Comparison of ENCODE assay signal across 8 mouse cellular contexts in genomic region chr16:31191818-31192217, GRCm38 (mm10). TPM values are rescaled to one million over a fixed set of nuclear protein-coding genes. Genes with fewer than 3 reads are reported as not detected.
DNase-seq lines count a peak whose midpoint lies in the region; ATAC-seq and TF ChIP-seq lines count a peak whose summit lies in the region.
"Had no signal": no experiment of that assay in that cellular context is flagged by ENCODE, and none has a peak within 500 bp of the region (broad histone marks: within the 10 kb centered on the region; RNA-seq: fewer than 3 reads in every experiment).

No protein-coding gene starts in this region.

- peaks cover 38% of the 10 kb centered on the region for H3K4me1 ChIP-seq in E14TG2a.4 (replicated peaks; ENCODE audit: low read depth, low read length)
- peaks cover 45% of the 10 kb centered on the region for H3K4me1 ChIP-seq in liver, embryonic 13.5 days (replicated peaks)
- H3K4me1 ChIP-seq in forebrain, embryonic 13.5 days: peaks cover 12% of the 10 kb centered on the region

- H3K4me3 ChIP-seq in E14TG2a.4 (replicated peaks; ENCODE audit: low read length): 0 out of 2 replicates have a peak overlapping the region, but pooled peaks have one; percentile 2
- no peak overlapping the region for H3K4me3 ChIP-seq in liver, embryonic 13.5 days (replicated peaks)
- H3K4me3 ChIP-seq in forebrain, embryonic 13.5 days: no peak overlapping the region

- no peaks in the 10 kb centered on the region for H3K9me3 ChIP-seq in E14TG2a.4 (ENCODE audit: low read length)
- no peaks in the 10 kb centered on the region for H3K9me3 ChIP-seq in liver, embryonic 13.5 days (replicated peaks)
- no peaks in the 10 kb centered on the region for H3K9me3 ChIP-seq in forebrain, embryonic 13.5 days (replicated peaks)

- no peaks in the 10 kb centered on the region for H3K27me3 ChIP-seq in E14TG2a.4 (ENCODE audit: insufficient read depth, low read length)
- H3K27me3 ChIP-seq in liver, embryonic 13.5 days: no peaks in the 10 kb centered on the region
- H3K27me3 ChIP-seq in forebrain, embryonic 13.5 days: no peaks in the 10 kb centered on the region

- no peak; the same call in 1 of the 2 replicates for ATAC-seq in liver, embryonic 13.5 days (ENCODE audit: low read depth)
- no peak for ATAC-seq in forebrain, embryonic 13.5 days
- no peak for ATAC-seq in cerebellum, adult (ENCODE audit: insufficient number of reproducible peaks, low FRiP score, low TSS enrichment)

- DNase-seq in c-Kit-positive CD71-negative TER-119-negative erythroid progenitor cells, embryonic 14.5 days (ENCODE audit: low read depth): peak; percentile 58
- no peak for DNase-seq in liver, embryonic 13.5 days
- peak; percentile 42 to 51 for DNase-seq in spleen, adult 18-20 months
- DNase-seq in ovary, postnatal 14 days (ENCODE audit: low spot score): no peak
- DNase-seq: embryo, embryonic 11 days had no signal

- 17% methylated on average over 6 of the region's 6 CpGs for WGBS in liver, embryonic 13.5 days (ENCODE audit: insufficient replicate concordance)
- WGBS in forebrain, embryonic 13.5 days: 71% methylated on average over 6 of the region's 6 CpGs

- no peak overlapping the region for H3K9ac ChIP-seq in liver, embryonic 13.5 days
- H3K9ac ChIP-seq in forebrain, embryonic 13.5 days: no peak overlapping the region

- H3K27ac ChIP-seq in liver, embryonic 13.5 days: no peak overlapping the region
- no peak overlapping the region for H3K27ac ChIP-seq in forebrain, embryonic 13.5 days

- no peak for TF ChIP-seq CTCF in E14TG2a.4 (conservative IDR thresholded peaks at IDR 0.05; ENCODE audit: low read length)

- peak overlapping the region; percentile 25; the same call in 1 of the 2 replicates for H3K4me2 ChIP-seq in liver, embryonic 13.5 days
- no peak overlapping the region for H3K4me2 ChIP-seq in forebrain, embryonic 13.5 days

- H3K36me3 ChIP-seq in E14TG2a.4 (ENCODE audit: insufficient read depth, low read length): no peaks in the 10 kb centered on the region
- H3K36me3 ChIP-seq in liver, embryonic 13.5 days: no peaks in the 10 kb centered on the region
- no peaks in the 10 kb centered on the region for H3K36me3 ChIP-seq in forebrain, embryonic 13.5 days (ENCODE audit: poor library complexity, severe bottlenecking)

RNA-seq across cellular contexts. Expression of gene Acap2, which starts 9.2 kb away (rescaled TPM):
- 5.8 and 6.7 TPM in 2 replicates for polyA plus RNA-seq in liver, embryonic 13.5 days (2015; fragmentation: Nextera tagmentation; extraction: Ambion mirVana)
- 13.9 and 14.9 TPM in 2 replicates for polyA plus RNA-seq in forebrain, embryonic 13.5 days (2015; fragmentation: Nextera tagmentation; extraction: Ambion mirVana)

Comparison
In these comparisons a context has a peak if more than half of its experiments do, and no peak if none do; other contexts are left out.
1. DNase-seq: peak in c-Kit-positive CD71-negative TER-119-negative erythroid progenitor cells, embryonic 14.5 days (single experiment) and spleen, adult 18-20 months (2 of 2); none in liver, embryonic 13.5 days (single experiment) and ovary, postnatal 14 days (single experiment).